In the genomic region with DNA sequence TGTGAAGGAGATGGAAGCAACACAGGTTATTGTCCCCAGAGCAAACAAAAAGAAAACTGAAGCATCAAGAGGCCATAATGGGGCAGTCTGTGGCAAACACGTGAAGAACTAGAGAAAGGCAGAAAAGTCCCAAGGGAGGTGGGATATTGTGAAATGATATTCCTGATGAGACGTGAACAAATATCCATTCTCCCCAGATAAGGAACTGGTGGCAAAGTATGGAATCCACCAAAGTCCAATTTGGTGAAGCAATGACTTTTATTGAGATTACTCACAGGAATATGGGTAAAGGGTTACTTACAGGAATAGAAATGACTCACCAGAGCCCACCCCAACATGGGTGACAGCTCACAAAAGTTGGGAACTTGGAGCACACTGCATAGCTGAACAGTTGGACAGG, we compare ENCODE assay signal across 28 mouse cellular contexts. TPM values are rescaled to one million over a fixed set of nuclear protein-coding genes. Genes with fewer than 3 reads are reported as not detected.
A peak's percentile ranks its signal among the peaks of the same experiment; 100 is the strongest.
DNase-seq lines count a peak whose midpoint lies in the region; ATAC-seq lines count a peak whose summit lies in the region.
"Had no signal": no experiment of that assay in that cellular context is flagged by ENCODE, and none has a peak within 500 bp of the region (broad histone marks: within the 10 kb centered on the region; RNA-seq: fewer than 3 reads in every experiment).

No protein-coding gene starts in this region.

- no peak overlapping the region for H3K4me2 ChIP-seq in intestine, embryonic 15.5 days (replicated peaks)
- no peak overlapping the region for H3K4me2 ChIP-seq in intestine, embryonic 16.5 days (ENCODE audit: low read depth, low read length)
- H3K4me2 ChIP-seq: embryonic facial prominence, embryonic 13.5 days; embryonic facial prominence, embryonic 15.5 days; forebrain, embryonic 13.5 days; forebrain, embryonic 15.5 days had no signal

- WGBS in intestine, embryonic 15.5 days: 72% methylated on average over 2 of the region's 2 CpGs
- 59% methylated on average over 2 of the region's 2 CpGs for WGBS in intestine, embryonic 16.5 days

- no peaks in the 10 kb centered on the region for H3K4me1 ChIP-seq in intestine, embryonic 15.5 days (replicated peaks)
- H3K4me1 ChIP-seq in intestine, embryonic 16.5 days (ENCODE audit: control insufficient read depth, insufficient read depth, low read length): no peaks in the 10 kb centered on the region
- peaks cover 59% of the 10 kb centered on the region for H3K4me1 ChIP-seq in megakaryocyte, embryonic 14.5 days
- H3K4me1 ChIP-seq: embryonic facial prominence, embryonic 13.5 days; embryonic facial prominence, embryonic 15.5 days; forebrain, embryonic 13.5 days; forebrain, embryonic 15.5 days had no signal

- H3K9ac ChIP-seq in intestine, embryonic 15.5 days: no peak overlapping the region
- no peak overlapping the region for H3K9ac ChIP-seq in intestine, embryonic 16.5 days (ENCODE audit: low read depth, low read length)
- H3K9ac ChIP-seq: embryonic facial prominence, embryonic 13.5 days; embryonic facial prominence, embryonic 15.5 days; forebrain, embryonic 13.5 days; forebrain, embryonic 15.5 days; forebrain, postnatal 0 days had no signal

- H3K4me3 ChIP-seq in intestine, embryonic 15.5 days (replicated peaks): no peak overlapping the region
- H3K4me3 ChIP-seq in intestine, embryonic 16.5 days (ENCODE audit: low read length): no peak overlapping the region
- peak overlapping the region; percentile 78 for H3K4me3 ChIP-seq in megakaryocyte, embryonic 14.5 days (replicated peaks)
- H3K4me3 ChIP-seq: embryonic facial prominence, embryonic 13.5 days; embryonic facial prominence, embryonic 15.5 days; erythroblast, embryonic 14.5 days; forebrain, embryonic 10.5 days; forebrain, embryonic 13.5 days; forebrain, embryonic 15.5 days had no signal

- H3K36me3 ChIP-seq in intestine, embryonic 15.5 days: no peaks in the 10 kb centered on the region
- H3K36me3 ChIP-seq in intestine, embryonic 16.5 days (ENCODE audit: control insufficient read depth, insufficient read depth, low read length): no peaks in the 10 kb centered on the region
- H3K36me3 ChIP-seq in megakaryocyte, embryonic 14.5 days (replicated peaks; ENCODE audit: low read length): peaks cover 4% of the 10 kb centered on the region
- H3K36me3 ChIP-seq: embryonic facial prominence, embryonic 13.5 days; embryonic facial prominence, embryonic 15.5 days; forebrain, embryonic 10.5 days; forebrain, embryonic 15.5 days; G1E had no signal

- no peak overlapping the region for H3K27ac ChIP-seq in intestine, embryonic 15.5 days
- H3K27ac ChIP-seq in intestine, embryonic 16.5 days (ENCODE audit: low read length): no peak overlapping the region
- H3K27ac ChIP-seq: embryonic facial prominence, embryonic 13.5 days; embryonic facial prominence, embryonic 15.5 days; forebrain, embryonic 10.5 days; forebrain, embryonic 13.5 days; forebrain, embryonic 15.5 days had no signal

- ATAC-seq in intestine, embryonic 15.5 days: 0 out of 2 replicates have a peak, but pooled peaks have one; percentile 45
- no peak for ATAC-seq in intestine, embryonic 16.5 days
- no peak for ATAC-seq in megakaryocyte, adult 5-6 weeks (ENCODE audit: poor library complexity, severe bottlenecking)
- ATAC-seq: CD4-positive, CD25-positive, alpha-beta regulatory T cell, adult 4 months; forebrain, embryonic 13.5 days; forebrain, embryonic 15.5 days; forebrain, postnatal 0 days had no signal

- H3K27me3 ChIP-seq in intestine, embryonic 15.5 days (replicated peaks): no peaks in the 10 kb centered on the region
- H3K27me3 ChIP-seq in intestine, embryonic 16.5 days (replicated peaks; ENCODE audit: control insufficient read depth, insufficient read depth, low read length): no peaks in the 10 kb centered on the region
- peaks cover 5% of the 10 kb centered on the region for H3K27me3 ChIP-seq in megakaryocyte, embryonic 14.5 days (replicated peaks)
- H3K27me3 ChIP-seq: CH12.LX; embryonic facial prominence, embryonic 13.5 days; embryonic facial prominence, embryonic 15.5 days; forebrain, embryonic 13.5 days; forebrain, embryonic 15.5 days had no signal

- H3K9me3 ChIP-seq in intestine, embryonic 15.5 days: no peaks in the 10 kb centered on the region
- H3K9me3 ChIP-seq in intestine, embryonic 16.5 days (ENCODE audit: control insufficient read depth, low read length): no peaks in the 10 kb centered on the region
- peaks cover 5% of the 10 kb centered on the region for H3K9me3 ChIP-seq in megakaryocyte, embryonic 14.5 days
- H3K9me3 ChIP-seq: embryonic facial prominence, embryonic 13.5 days; embryonic facial prominence, embryonic 15.5 days; forebrain, embryonic 10.5 days; forebrain, embryonic 13.5 days; forebrain, embryonic 15.5 days; G1E had no signal

- DNase-seq in NIH3T3 (ENCODE audit: low read depth): peak; percentile 43
- DNase-seq in kidney, postnatal 14 days: no peak
- DNase-seq in yolk sac, embryonic 10.5 days (ENCODE audit: low spot score): no peak
- DNase-seq: adrenal gland, adult 2 months; adrenal gland, postnatal 10 days; adrenal gland, postnatal 25 days; cerebellum, adult 11 months; cerebellum, adult 18-20 months; cerebellum, adult 8-10 months; cerebellum, adult 9-11 months; cerebellum, postnatal 14 days; cerebellum, postnatal 36 days; embryo, embryonic 11 days; forebrain, postnatal 0 days had no signal

RNA-seq across cellular contexts. Expression of a gene that starts 38.9 kb away (rescaled TPM):
- polyA plus RNA-seq in intestine, embryonic 15.5 days (2015; fragmentation: Nextera tagmentation; extraction: Ambion mirVana): 15.9 and 17.9 TPM in 2 replicates
- polyA plus RNA-seq in intestine, embryonic 16.5 days (2015; fragmentation: Nextera tagmentation; extraction: Ambion mirVana): 20.7 and 21.9 TPM in 2 replicates
- 62.0 and 120 TPM in 2 replicates for polyA plus RNA-seq in megakaryocyte, embryonic 14.5 days (2012; ENCODE audit: insufficient read depth, low replicate concordance)
- 1.4 and 6.4 TPM in 2 replicates for total RNA-seq in megakaryocyte, adult 5-6 weeks (2015)
- total RNA-seq in megakaryocyte, adult 5-6 weeks (2017): 29.1 and 31.6 TPM in 2 replicates

RNA-seq across cellular contexts. Expression of a gene that starts 55.3 kb away (rescaled TPM):
- polyA plus RNA-seq in intestine, embryonic 15.5 days (2015; fragmentation: Nextera tagmentation; extraction: Ambion mirVana): 1.1 TPM in 2 replicates
- 1.1 and 1.4 TPM in 2 replicates for polyA plus RNA-seq in intestine, embryonic 16.5 days (2015; fragmentation: Nextera tagmentation; extraction: Ambion mirVana)
- 0.06 TPM in 1 of 2 replicates, not detected in the other for polyA plus RNA-seq in megakaryocyte, embryonic 14.5 days (2012; ENCODE audit: insufficient read depth, low replicate concordance)
- not detected in 2 replicates for total RNA-seq in megakaryocyte, adult 5-6 weeks (2015)
- not detected in 2 replicates for total RNA-seq in megakaryocyte, adult 5-6 weeks (2017)
- total RNA-seq: common myeloid progenitor, adult 5-6 weeks; G1E had no signal
- polyA plus RNA-seq: CD4-positive, CD25-positive, alpha-beta regulatory T cell, adult 4 months; erythroblast, embryonic 14.5 days; G1E had no signal
